Mouse (Mus musculus) heart, postnatal 10 days (tissue): ENCODE results near the gene Axin2. TPM values are rescaled to one million over a fixed set of nuclear protein-coding genes. Genes with fewer than 3 reads are reported as not detected.
A peak's percentile ranks its signal among the peaks of the same experiment; 100 is the strongest.

ENCODE experiments used
- DNase-seq, 2 experiments: peaks; one replicate each; pipeline ENCODE4 v3.0.0; 2021
- intact Hi-C: fragments of 180-260 bp; cut with DNase I; formaldehyde crosslinking; loops from one replicate; pipeline ENCODE4 v1.15.1; 2025
- total RNA-seq, 2 experiments: library from RNA; stranded (reverse); gene quantifications; 2 replicates each; pipeline ENCODE4 v1.2.3; 2021

Gene Axin2
- total RNA-seq, 2 experiments from 2014 or later: 5.4 to 6.0 TPM

GRCm38 (mm10) chr11:108926345-108927092, 6.4 kb downstream of the Axin2 start:
- DNase-seq: no peak
- intact Hi-C loops: no loop called here

DNA sequence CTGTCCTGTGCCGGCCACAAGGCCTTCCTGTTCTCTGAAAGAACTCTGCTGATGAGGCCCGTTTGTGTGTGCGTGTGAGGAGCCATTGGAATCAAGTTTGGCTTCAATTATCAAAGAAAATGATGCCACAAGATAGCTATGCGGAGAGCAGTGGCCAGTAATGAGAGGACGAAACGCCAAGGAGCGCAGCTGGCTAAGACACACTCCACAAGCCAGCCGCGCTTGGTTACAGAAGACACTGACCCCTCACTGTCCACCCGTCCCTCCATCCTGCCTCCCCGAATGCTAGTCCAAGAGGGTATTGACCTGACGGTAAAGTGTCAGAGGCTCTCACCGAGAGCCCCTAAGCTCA, 6.9 kb downstream of the Axin2 start:
- intact Hi-C loops: no loop called here

DNA sequence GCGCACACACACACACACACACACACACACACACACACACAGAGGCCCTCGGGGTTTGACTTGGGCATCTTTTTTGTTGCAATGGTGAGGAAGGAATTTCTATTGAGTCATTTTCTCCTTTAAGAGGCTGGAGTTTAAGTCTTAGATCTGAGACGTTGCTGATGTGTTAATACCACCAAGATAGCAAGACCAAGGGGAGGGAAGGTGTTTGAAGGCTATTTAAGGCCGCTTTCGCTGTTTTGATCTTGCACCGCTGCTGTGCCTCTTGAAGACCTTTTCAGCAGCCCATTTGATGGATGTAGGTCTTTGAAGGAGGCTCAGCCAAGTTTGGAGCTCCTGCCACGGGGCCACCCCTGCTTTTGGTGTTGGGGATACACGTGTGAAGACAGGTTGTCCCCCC, 7.9 kb downstream of the Axin2 start:
- intact Hi-C loops: no loop called here
- DNase-seq: no peak

More for the DNA sequence above, 6.9 kb downstream of the Axin2 start:
- DNase-seq: no peak

DNA sequence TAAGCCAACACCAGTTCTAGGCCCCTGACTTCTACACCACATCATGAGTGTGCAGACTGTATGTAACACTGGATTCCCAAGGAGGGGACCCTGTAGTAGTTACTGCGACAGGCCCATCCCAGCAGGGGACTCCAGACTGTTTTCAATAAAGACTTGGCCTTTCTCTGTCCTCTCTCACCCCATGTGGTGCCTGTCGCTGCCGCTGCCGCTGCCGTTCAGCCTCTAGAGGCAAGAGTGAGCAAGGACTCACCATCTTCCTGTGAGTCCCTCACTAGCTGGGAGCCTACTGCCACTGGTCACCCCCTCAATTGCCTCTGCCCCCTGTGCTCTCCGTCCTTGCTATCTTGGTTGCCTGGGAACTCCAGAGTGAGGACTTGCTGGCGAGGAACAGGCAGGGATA, 8.6 kb downstream of the Axin2 start:
- intact Hi-C loops: no loop called here
- DNase-seq: no peak

- DNase-seq: no peak
- intact Hi-C loops: no loop called here
These were observed 9.0 kb downstream of the Axin2 start for GRCm38 (mm10) chr11:108929176-108929575.

DNA sequence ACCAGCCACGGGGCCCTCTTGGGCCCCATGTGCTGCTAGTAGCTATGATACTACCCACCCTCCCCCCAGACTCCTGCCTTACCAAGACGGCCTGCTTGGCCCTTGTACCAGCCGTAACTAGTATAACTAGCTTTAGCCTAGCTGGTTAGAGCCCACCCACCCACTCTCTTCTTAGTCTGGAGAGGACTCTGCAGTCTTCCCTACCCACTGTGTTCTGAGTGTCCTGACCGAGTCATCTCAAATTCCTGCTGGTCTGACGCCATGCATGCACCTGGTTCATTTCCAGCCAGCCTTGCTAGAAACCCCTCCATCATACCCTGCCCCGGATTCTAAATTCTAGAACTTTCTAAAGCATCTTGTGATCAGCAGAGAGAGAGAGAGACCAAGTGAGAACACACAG, 9.6 kb downstream of the Axin2 start:
- intact Hi-C loops: no loop called here
- no peak for DNase-seq

- DNase-seq: no peak
- intact Hi-C loops: no loop called here
These were observed 10.5 kb downstream of the Axin2 start for GRCm38 (mm10) chr11:108930612-108931011.

DNA sequence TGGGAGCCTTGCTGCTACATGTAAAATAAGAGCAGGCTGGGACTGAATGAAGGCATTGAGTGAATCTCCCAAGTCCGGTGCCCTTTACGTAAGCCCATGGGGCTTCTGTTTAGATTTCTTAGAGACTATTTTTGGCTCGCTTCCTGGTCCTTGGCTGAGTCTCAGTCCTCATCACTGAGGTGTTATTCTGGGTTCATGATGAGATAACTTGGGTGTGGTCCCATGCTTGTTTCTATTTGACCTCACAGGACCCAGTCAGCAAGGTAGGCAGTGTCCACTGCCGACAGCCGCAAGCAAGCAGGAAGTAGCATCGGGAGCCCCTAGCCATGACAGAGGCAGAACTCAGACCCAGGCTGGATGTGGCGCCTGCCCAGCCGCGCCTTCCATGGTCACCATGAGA, 13.7 kb downstream of the Axin2 start:
- intact Hi-C loops: no loop called here
- peak; percentile 68 to 76 for DNase-seq

DNA sequence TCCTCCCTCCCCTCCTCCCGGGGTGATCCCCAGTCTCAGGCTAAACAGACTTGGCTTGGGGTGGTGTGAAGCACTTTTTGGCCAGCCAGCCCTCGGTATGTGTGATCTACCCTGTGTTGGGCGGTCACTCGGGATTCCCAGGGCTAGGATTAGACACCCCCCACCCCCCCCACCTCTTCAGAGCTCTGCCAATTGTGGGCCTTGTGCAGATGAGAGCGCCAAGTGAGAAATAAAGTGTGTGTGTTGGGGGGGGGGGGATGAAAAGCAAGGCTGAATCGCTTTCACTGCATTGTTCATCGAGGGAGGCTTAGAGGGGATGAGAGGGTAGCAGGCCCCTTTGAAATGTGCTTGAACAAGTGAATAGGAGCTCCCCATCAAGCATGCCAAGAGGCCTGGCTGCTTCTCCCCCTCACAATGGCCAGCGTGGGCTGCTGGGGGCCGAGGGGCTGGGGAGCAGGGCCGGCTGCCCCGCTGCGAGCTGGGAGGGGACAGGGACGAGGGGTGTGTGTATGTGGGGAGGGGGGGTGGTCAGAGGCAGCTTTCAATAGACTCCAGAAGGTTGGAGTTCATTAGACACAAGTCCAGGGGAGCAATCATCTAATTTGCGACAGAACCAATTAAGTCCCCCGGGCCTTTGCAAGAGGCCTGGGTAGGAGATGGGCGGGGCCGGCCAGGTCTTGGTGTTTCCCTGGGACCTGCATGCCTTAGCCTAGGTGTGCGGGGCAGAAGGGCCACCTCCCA, 15.1 kb downstream of the Axin2 start:
- intact Hi-C loops: no loop called here
- no peak for DNase-seq

DNA sequence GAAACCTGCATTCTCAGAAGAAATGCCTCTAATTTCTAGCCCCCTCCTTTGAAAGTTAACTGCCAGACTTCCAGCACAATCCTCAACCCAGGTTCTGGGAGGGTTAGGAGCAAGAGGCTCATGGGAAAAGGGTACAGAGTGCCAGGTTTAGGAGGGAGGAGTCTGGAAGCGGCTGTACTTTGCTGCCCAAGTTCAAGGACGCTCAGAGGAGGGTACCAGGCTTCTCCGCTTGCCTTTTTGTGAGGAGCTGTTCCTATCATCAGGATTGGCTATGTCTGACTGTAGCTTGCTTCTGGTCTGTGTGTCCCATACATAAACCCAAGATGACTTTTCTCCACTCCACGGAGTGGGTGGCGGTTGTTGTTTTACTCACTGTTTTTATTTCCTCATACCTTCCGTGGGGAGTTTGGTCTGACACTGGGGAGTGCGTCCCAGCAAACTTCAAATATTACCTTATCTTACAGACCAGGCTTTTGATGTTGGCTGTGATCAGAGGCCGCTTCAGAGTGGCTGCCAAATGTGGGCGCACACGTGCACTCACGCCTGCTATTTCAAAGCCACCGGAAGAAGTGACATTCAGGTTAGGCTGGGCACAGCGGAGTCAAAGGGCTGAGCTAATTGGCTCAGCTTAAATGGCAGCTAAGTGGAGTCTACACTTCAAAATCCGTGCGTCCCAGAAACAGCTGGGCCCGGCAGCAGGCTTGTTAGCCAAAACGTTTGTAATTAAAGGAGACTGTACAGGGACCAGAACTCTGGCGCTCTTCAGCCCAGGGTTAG, 16.1 kb downstream of the Axin2 start:
- intact Hi-C loops: no loop called here
- peak; percentile 33 to 38 for DNase-seq

DNA sequence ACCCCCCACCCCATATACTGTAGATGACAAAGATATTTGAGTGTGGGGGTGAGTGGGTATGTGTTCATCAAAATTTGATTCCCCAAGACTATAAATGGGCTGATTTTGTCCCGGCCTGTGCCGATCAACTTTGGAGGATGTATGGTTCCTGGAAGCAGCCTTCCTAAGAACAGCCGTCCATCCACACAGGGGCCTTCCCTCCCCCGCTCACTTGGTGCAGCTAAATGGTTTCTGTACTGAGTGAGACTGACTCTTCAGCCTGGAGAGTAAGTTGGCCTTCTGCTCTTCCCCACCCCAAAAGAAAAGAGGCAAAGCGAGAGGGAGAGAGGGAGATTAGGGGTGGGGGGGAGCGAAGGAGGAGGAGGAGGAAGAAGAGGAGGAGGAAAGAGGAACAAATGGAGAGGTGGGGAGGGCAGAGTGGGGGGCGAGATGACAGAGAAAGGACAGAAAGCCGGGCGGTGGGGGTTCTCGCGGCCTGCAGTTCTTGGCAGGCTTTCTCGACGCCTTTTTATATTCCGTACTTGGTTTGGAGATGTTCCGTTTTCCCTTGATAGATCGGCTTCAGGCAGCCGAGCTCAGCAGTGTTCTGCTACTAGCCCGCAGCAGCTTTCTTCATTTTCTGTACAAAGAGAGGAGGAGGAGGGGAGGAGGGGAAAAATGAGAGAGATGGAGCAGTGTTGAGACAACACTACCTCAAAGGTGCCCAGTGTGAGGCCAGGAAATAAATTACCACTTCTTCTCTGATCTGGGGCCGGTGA, 20.7 kb downstream of the Axin2 start:
- intact Hi-C loops: no loop called here
- DNase-seq: no peak

GRCm38 (mm10) chr11:108941836-108942235, 21.7 kb downstream of the Axin2 start:
- intact Hi-C loops: no loop called here
- DNase-seq: no peak

- no peak for DNase-seq
- intact Hi-C loops: no loop called here
These were observed 23.6 kb downstream of the Axin2 start for GRCm38 (mm10) chr11:108943741-108944140.

GRCm38 (mm10) chr11:108945666-108946065, 25.5 kb downstream of the Axin2 start:
- DNase-seq: no peak
- intact Hi-C loops: no loop called here

GRCm38 (mm10) chr11:108947425-108948184, 27.5 kb downstream of the Axin2 start:
- intact Hi-C loops: no loop called here
- no peak for DNase-seq

DNA sequence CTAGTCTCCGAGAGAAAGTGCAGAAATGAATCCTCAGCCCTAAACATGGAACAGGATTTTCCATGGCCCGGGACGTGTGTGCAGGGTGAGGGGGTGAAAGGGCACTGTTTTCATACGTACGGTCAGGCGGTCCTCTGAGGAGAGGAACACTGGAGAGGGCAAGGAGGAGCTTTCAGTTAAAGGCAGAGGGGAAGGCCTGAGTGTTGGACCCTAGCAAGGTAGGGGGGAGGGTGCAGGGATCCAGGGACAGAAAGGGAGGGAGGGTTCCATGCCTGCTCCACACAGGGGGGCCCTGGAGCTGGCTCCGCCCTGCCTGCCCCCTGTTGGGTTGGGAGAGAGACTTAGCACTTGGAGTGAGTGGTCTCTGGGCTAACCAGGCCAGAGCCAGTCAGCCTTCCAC, 28.4 kb downstream of the Axin2 start:
- intact Hi-C loops: no loop called here
- no peak for DNase-seq

GRCm38 (mm10) chr11:108948931-108949330, 28.8 kb downstream of the Axin2 start:
- DNase-seq: no peak
- intact Hi-C loops: no loop called here

- intact Hi-C loops: no loop called here
- no peak for DNase-seq
These were observed 32.2 kb downstream of the Axin2 start for GRCm38 (mm10) chr11:108952343-108952742.

DNA sequence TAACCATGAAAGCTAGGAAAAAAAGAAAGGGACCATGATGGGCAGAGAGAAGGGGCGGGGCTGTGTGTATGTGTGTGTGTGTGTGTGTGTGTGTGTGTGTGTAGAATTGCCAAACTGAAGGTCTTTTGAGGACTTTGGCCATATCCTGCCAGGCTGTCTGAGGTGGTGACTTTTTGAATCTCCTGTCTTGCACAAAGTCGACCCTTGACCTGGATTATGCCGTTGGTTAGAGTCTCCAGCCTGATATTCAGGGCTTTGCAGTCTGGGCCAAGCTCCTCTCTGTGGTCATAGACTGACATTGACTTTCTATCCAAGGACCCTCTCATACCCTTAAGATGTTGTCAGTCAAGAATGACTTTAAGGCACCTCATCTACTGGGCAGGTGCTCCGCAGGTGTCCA, 35.8 kb downstream of the Axin2 start:
- intact Hi-C loops: no loop called here
- DNase-seq: no peak

DNA sequence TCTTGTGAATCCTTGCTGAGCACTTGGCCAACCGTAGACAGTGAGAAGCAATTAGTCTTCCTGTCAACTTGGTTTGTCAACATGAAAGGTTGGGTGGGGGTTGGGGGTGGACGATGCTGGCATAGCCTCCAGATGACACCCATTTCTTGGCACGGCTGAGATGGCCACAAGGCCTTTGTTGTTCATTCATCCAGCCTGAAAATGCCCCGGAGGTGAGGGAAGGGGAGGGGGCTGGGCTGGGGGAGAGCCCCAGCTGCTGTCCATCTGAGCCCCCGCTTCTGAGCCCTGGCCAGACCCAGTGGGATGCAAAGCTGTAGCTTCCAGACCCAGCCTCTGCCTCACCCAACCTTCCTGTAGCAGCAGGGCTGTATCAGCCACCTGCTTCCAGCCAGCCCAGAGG, 38.2 kb downstream of the Axin2 start:
- DNase-seq: no peak
- intact Hi-C loops: no loop called here
